Mouse (Mus musculus) CH12.LX (cell line): ENCODE results near the gene Tsks. TPM values are rescaled to one million over a fixed set of nuclear protein-coding genes. Genes with fewer than 3 reads are reported as not detected.

Experiments used
- polyA plus RNA-seq: library from polyadenylated mRNA; unstranded; fragments of >175 nt; gene quantifications from 2 replicates; pipeline ENCODE4 v1.2.1, GENCODE M21; 2012; ENCODE audit warnings: low read depth; ENCODE audit not compliant: insufficient read length
- total RNA-seq, 2 experiments: library from RNA; depleted of rRNA; stranded (reverse); fragments of 300-350 nt in 1 of 2; fragments of >200 nt in 1 of 2; gene quantifications; 2 replicates each; pipeline ENCODE4 v1.2.3; 2012 to 2014

Gene Tsks
- total and polyA plus RNA-seq, 3 experiments, result not detected

Other genes with a start within 250 kb of the Tsks start
Only the 20 nearest of the 33 such genes appear.
- gene Nup62, start 127.1 kb upstream of the Tsks start, total RNA-seq (2012; rRNA removed), result 93.2 and 101 TPM in 2 replicates
- 84.1 and 93.3 TPM in 2 replicates for gene Nup62, start 127.1 kb upstream of the Tsks start, total RNA-seq (2014; rRNA removed)
- gene Nup62, start 127.1 kb upstream of the Tsks start, polyA plus RNA-seq, result 146 and 151 TPM in 2 replicates
- 42.2 and 57.5 TPM in 2 replicates for gene Il4i1, start 126.8 kb upstream of the Tsks start, total RNA-seq (2012; rRNA removed)
- gene Il4i1, start 126.8 kb upstream of the Tsks start, total RNA-seq (2014; rRNA removed), result 11.8 and 17.6 TPM in 2 replicates
- 49.2 and 58.2 TPM in 2 replicates for gene Il4i1, start 126.8 kb upstream of the Tsks start, polyA plus RNA-seq
- 34.0 and 71.1 TPM in 2 replicates for gene Atf5, start 126.5 kb upstream of the Tsks start, total RNA-seq (2012; rRNA removed)
- gene Atf5, start 126.5 kb upstream of the Tsks start, total RNA-seq (2014; rRNA removed), result 12.0 and 13.4 TPM in 2 replicates
- gene Atf5, start 126.5 kb upstream of the Tsks start, polyA plus RNA-seq, result 82.3 and 84.5 TPM in 2 replicates
- gene Akt1s1, start 94.2 kb upstream of the Tsks start, total RNA-seq (2012; rRNA removed), result 21.7 and 24.2 TPM in 2 replicates
- gene Akt1s1, start 94.2 kb upstream of the Tsks start, total RNA-seq (2014; rRNA removed), result 8.5 and 9.5 TPM in 2 replicates
- gene Akt1s1, start 94.2 kb upstream of the Tsks start, polyA plus RNA-seq, result 23.3 and 23.4 TPM in 2 replicates
- gene Tbc1d17, start 94.1 kb upstream of the Tsks start, total RNA-seq (2012; rRNA removed), result 32.4 and 40.5 TPM in 2 replicates
- 31.9 and 35.5 TPM in 2 replicates for gene Tbc1d17, start 94.1 kb upstream of the Tsks start, total RNA-seq (2014; rRNA removed)
- 38.5 and 41.9 TPM in 2 replicates for gene Tbc1d17, start 94.1 kb upstream of the Tsks start, polyA plus RNA-seq
- gene Pnkp, start 86.1 kb upstream of the Tsks start, total RNA-seq (2012; rRNA removed), result 35.9 and 41.6 TPM in 2 replicates
- 14.8 and 15.3 TPM in 2 replicates for gene Pnkp, start 86.1 kb upstream of the Tsks start, total RNA-seq (2014; rRNA removed)
- gene Pnkp, start 86.1 kb upstream of the Tsks start, polyA plus RNA-seq, result 20.7 and 22.2 TPM in 2 replicates
- gene Ptov1, start 73.4 kb upstream of the Tsks start, total RNA-seq (2012; rRNA removed), result 11.5 and 16.8 TPM in 2 replicates
- gene Ptov1, start 73.4 kb upstream of the Tsks start, total RNA-seq (2014; rRNA removed), result 5.7 and 7.8 TPM in 2 replicates
- gene Ptov1, start 73.4 kb upstream of the Tsks start, polyA plus RNA-seq, result 15.5 and 21.0 TPM in 2 replicates
- gene Med25, start 50.5 kb upstream of the Tsks start, total RNA-seq (2012; rRNA removed), result 56.7 and 57.6 TPM in 2 replicates
- 18.4 and 20.8 TPM in 2 replicates for gene Med25, start 50.5 kb upstream of the Tsks start, total RNA-seq (2014; rRNA removed)
- gene Med25, start 50.5 kb upstream of the Tsks start, polyA plus RNA-seq, result 67.4 and 75.4 TPM in 2 replicates
- 12.2 and 16.9 TPM in 2 replicates for gene Fuz, start 47.1 kb upstream of the Tsks start, total RNA-seq (2012; rRNA removed)
- gene Fuz, start 47.1 kb upstream of the Tsks start, total RNA-seq (2014; rRNA removed), result 16.1 and 16.7 TPM in 2 replicates
- gene Fuz, start 47.1 kb upstream of the Tsks start, polyA plus RNA-seq, result 15.9 and 17.1 TPM in 2 replicates
- gene Ap2a1, start 13.7 kb upstream of the Tsks start, total RNA-seq (2012; rRNA removed), result 53.4 and 61.1 TPM in 2 replicates
- gene Ap2a1, start 13.7 kb upstream of the Tsks start, total RNA-seq (2014; rRNA removed), result 35.7 and 38.5 TPM in 2 replicates
- gene Ap2a1, start 13.7 kb upstream of the Tsks start, polyA plus RNA-seq, result 52.6 and 56.3 TPM in 2 replicates
- 3.6 and 4.5 TPM in 2 replicates for gene Cpt1c, start 31.6 kb downstream of the Tsks start, total RNA-seq (2012; rRNA removed)
- 10.2 and 10.3 TPM in 2 replicates for gene Cpt1c, start 31.6 kb downstream of the Tsks start, total RNA-seq (2014; rRNA removed)
- 10.4 and 12.7 TPM in 2 replicates for gene Cpt1c, start 31.6 kb downstream of the Tsks start, polyA plus RNA-seq
- gene Prmt1, start 43.4 kb downstream of the Tsks start, total RNA-seq (2012; rRNA removed), result 340 and 407 TPM in 2 replicates
- gene Prmt1, start 43.4 kb downstream of the Tsks start, total RNA-seq (2014; rRNA removed), result 220 and 231 TPM in 2 replicates
- 608 and 642 TPM in 2 replicates for gene Prmt1, start 43.4 kb downstream of the Tsks start, polyA plus RNA-seq
- 56.5 and 65.0 TPM in 2 replicates for gene Irf3, start 54.4 kb downstream of the Tsks start, total RNA-seq (2012; rRNA removed)
- gene Irf3, start 54.4 kb downstream of the Tsks start, total RNA-seq (2014; rRNA removed), result 33.5 and 39.0 TPM in 2 replicates
- 79.7 and 87.7 TPM in 2 replicates for gene Irf3, start 54.4 kb downstream of the Tsks start, polyA plus RNA-seq
- 11.8 and 12.0 TPM in 2 replicates for gene Bcl2l12, start 55.5 kb downstream of the Tsks start, total RNA-seq (2012; rRNA removed)
- 9.2 and 9.8 TPM in 2 replicates for gene Bcl2l12, start 55.5 kb downstream of the Tsks start, total RNA-seq (2014; rRNA removed)
- gene Bcl2l12, start 55.5 kb downstream of the Tsks start, polyA plus RNA-seq, result 10.8 and 12.6 TPM in 2 replicates
- 15.5 and 18.2 TPM in 2 replicates for gene Scaf1, start 73.2 kb downstream of the Tsks start, total RNA-seq (2012; rRNA removed)
- gene Scaf1, start 73.2 kb downstream of the Tsks start, total RNA-seq (2014; rRNA removed), result 5.4 and 6.1 TPM in 2 replicates
- 38.9 and 41.9 TPM in 2 replicates for gene Scaf1, start 73.2 kb downstream of the Tsks start, polyA plus RNA-seq
- 5.0 and 10.6 TPM in 2 replicates for gene Rras, start 74.8 kb downstream of the Tsks start, total RNA-seq (2012; rRNA removed)
- gene Rras, start 74.8 kb downstream of the Tsks start, total RNA-seq (2014; rRNA removed), result 6.6 and 7.2 TPM in 2 replicates
- gene Rras, start 74.8 kb downstream of the Tsks start, polyA plus RNA-seq, result 18.5 and 19.8 TPM in 2 replicates
- 5.7 and 6.5 TPM in 2 replicates for gene Prr12, start 109.7 kb downstream of the Tsks start, total RNA-seq (2012; rRNA removed)
- gene Prr12, start 109.7 kb downstream of the Tsks start, total RNA-seq (2014; rRNA removed), result 1.1 and 1.2 TPM in 2 replicates
- 18.0 and 20.5 TPM in 2 replicates for gene Prr12, start 109.7 kb downstream of the Tsks start, polyA plus RNA-seq
- gene Nosip, start 119.2 kb downstream of the Tsks start, total RNA-seq (2012; rRNA removed), result 73.2 and 86.8 TPM in 2 replicates
- gene Nosip, start 119.2 kb downstream of the Tsks start, total RNA-seq (2014; rRNA removed), result 79.3 and 81.4 TPM in 2 replicates
- 72.4 and 83.9 TPM in 2 replicates for gene Nosip, start 119.2 kb downstream of the Tsks start, polyA plus RNA-seq
- 7.1 and 7.6 TPM in 2 replicates for gene Prrg2, start 119.5 kb downstream of the Tsks start, total RNA-seq (2012; rRNA removed)
- gene Prrg2, start 119.5 kb downstream of the Tsks start, total RNA-seq (2014; rRNA removed), result 6.1 and 6.7 TPM in 2 replicates
- gene Prrg2, start 119.5 kb downstream of the Tsks start, polyA plus RNA-seq, result 7.2 and 7.7 TPM in 2 replicates
- gene Rcn3, start 149.0 kb downstream of the Tsks start, total RNA-seq (2012; rRNA removed), result 0.38 and 0.42 TPM in 2 replicates
- gene Rcn3, start 149.0 kb downstream of the Tsks start, total RNA-seq (2014; rRNA removed), result not detected in 2 replicates
- gene Rcn3, start 149.0 kb downstream of the Tsks start, polyA plus RNA-seq, result not detected in 2 replicates